Mouse (Mus musculus): ENCODE data around the gene Vti1a. TPM values are rescaled to one million over a fixed set of nuclear protein-coding genes. Genes with fewer than 3 reads are reported as not detected.

Vti1a gene
- polyA plus RNA-seq (2012; rRNA removed; ENCODE audit: low replicate concordance): 7.8 and 10.0 TPM in 2 replicates

DNA sequence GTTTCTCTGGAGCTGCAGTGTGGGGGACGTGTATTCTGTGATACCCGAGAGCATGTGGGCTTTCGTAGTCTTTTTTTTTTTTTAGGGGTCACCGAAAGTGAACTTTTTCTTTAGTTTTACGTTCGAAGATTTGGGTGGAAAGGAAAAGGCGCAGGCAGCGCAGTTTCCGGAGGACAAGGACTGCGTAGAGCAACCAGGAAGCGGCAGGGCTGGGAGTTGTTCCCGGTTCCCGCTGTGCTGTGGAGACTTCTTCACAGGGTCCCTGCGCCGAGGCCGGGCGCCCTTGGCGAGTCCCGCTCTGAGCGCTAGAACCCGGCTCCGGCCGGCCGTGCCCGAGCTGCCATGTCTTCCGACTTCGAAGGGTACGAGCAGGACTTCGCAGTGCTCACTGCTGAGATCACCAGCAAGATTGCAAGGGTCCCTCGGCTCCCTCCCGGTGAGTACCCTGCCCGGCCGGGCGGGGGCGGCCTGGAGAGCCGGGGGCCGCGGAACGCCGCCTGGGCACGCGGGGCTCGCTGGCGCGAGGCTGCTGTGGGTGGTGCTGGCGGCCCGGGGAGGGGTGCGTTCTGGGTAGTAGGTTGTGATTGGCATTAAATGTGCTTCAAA is at the start of gene Vti1a:
Gene Vti1a (plus strand): TSS at position 187 of the 606 bp plus-strand sequence.

DNA sequence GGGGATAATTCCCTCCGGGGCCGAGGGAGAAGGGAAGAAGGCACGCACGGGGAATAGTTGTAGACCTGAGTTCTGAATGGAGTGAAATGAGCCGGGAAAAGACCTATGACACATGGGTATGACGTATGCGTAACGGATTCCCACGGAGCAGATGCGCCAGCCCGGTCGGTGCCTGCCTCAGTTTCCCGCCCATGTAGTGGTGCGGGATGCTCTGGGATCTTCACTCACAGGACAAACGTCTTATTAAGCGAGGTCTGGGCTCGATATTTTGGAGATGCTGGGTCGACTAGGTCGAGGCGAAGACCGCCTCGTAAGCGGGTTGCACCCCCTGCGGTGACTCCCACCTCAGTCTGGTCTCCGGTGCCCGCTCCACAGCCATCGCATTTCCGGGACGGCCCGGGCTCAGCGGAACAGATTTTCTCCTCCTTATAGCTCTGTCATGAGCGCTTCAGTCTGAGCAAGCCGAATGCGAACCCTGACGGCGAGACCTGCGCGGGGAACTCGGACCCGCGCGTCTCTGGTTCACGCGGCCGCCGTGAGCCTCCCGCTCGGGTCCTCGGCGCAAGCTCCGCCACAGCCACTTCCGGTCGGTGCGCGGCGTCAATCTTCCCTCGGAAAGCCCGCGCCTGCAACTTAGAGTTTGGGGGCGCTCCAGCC is 515 bp upstream of the Vti1a start, which contains the start of gene Zdhhc6:
Gene Zdhhc6 (minus strand): TSS at position 581 of the 657 bp plus-strand sequence.

Other genes starting within 250 kb of the Vti1a start
- gene Gpam, start 189.1 kb upstream of the Vti1a start, polyA plus RNA-seq (2012; rRNA removed; ENCODE audit: low replicate concordance): 3.3 and 5.0 TPM in 2 replicates
- gene Tectb, start 135.6 kb upstream of the Vti1a start, polyA plus RNA-seq (2012; rRNA removed; ENCODE audit: low replicate concordance): not detected in 2 replicates
- 0.05 TPM in 1 of 2 replicates, not detected in the other for gene Gucy2g, start 75.1 kb upstream of the Vti1a start, polyA plus RNA-seq (2012; rRNA removed; ENCODE audit: low replicate concordance)
- gene Acsl5, start 64.4 kb upstream of the Vti1a start, polyA plus RNA-seq (2012; rRNA removed; ENCODE audit: low replicate concordance): 95.7 and 171 TPM in 2 replicates
- 4.4 and 4.9 TPM in 2 replicates for gene Zdhhc6, start 263 bp upstream of the Vti1a start, polyA plus RNA-seq (2012; rRNA removed; ENCODE audit: low replicate concordance)